Mouse (Mus musculus) lung, adult 2 months (tissue): ENCODE data around the gene Psme4. TPM values are rescaled to one million over a fixed set of nuclear protein-coding genes. Genes with fewer than 3 reads are reported as not detected.
"Not testable (repeated sequence)": the region's sequence is repeated elsewhere in the genome, so short reads cannot be mapped to it uniquely, and the experiment has no call there.

Experiments used
- DNase-seq: peaks from one replicate; pipeline ENCODE4 v3.0.0; 2022
- H3K4me1 ChIP-seq: fragments of 200-500 bp; 2 replicates; pipeline ENCODE4 v1.6.1; 2011; ENCODE audit warnings: low read length; ENCODE audit not compliant: control insufficient read depth, insufficient read depth
- H3K4me3 ChIP-seq: fragments of 200-500 bp; replicated peaks from 2 replicates; pipeline ENCODE3; 2011; ENCODE audit warnings: low read depth, mild to moderate bottlenecking, control low read depth, low read length; ENCODE audit errors: extremely low read depth
- CTCF ChIP-seq: fragments of 200-500 bp; IDR thresholded peaks from 2 replicates; pipeline ENCODE4 v1.5.1; 2011; ENCODE audit warnings: mild to moderate bottlenecking, low read length, control low read depth; ENCODE audit not compliant: insufficient read depth
- POLR2A ChIP-seq: fragments of 200-500 bp; IDR thresholded peaks from 2 replicates; pipeline ENCODE4 v1.6.1; 2011; ENCODE audit warnings: low read depth, mild to moderate bottlenecking, control low read depth, low read length, borderline replicate concordance; ENCODE audit errors: extremely low read depth
- WGBS: fragments of 180-500 bp; shearing (Covaris S2); methylation state at CpG from one replicate; pipeline ENCODE4 v1.1.7; 2018; 5-methylcytosine and 5-hydroxymethylcytosine counted together
- polyA plus RNA-seq: library from polyadenylated mRNA; depleted of rRNA; stranded (reverse); fragments of >200 nt; gene quantifications from 2 replicates; pipeline ENCODE4 v1.2.3, GENCODE M21; 2012; rRNA removed

Gene Psme4
- 5.4 and 11.1 TPM in 2 replicates for polyA plus RNA-seq

- peak; percentile 87; the same call in 1 of the 2 replicates for TF ChIP-seq POLR2A
- no peak for TF ChIP-seq CTCF
- peak; percentile 94 for DNase-seq
- peaks cover 5% of the 10 kb centered on the region for H3K4me1 ChIP-seq
- 2% methylated on average over 36 of the region's 43 CpGs for WGBS
- peak within 1 kb of the TSS; percentile 99 for H3K4me3 ChIP-seq
Observed at GRCm38 (mm10) chr11:30771267-30771903, at the start of gene Psme4. Psme4 (plus strand) TSS chr11:30771726.

- DNase-seq: no peak
- H3K4me3 ChIP-seq: no peak overlapping the region
- TF ChIP-seq POLR2A (no peak), CTCF (no peak)
- WGBS: 52% methylated on average over 5 of the region's 5 CpGs
- no peaks in the 10 kb centered on the region for H3K4me1 ChIP-seq
Observed at GRCm38 (mm10) chr11:30723438-30723837, 48.1 kb upstream of the Psme4 start.

GRCm38 (mm10) chr11:30730721-30731120 lies 40.8 kb upstream of the Psme4 start:
- H3K4me1 ChIP-seq: no peaks in the 10 kb centered on the region
- no peak for TF ChIP-seq CTCF
- no peak for TF ChIP-seq POLR2A
- DNase-seq: no peak
- no peak overlapping the region for H3K4me3 ChIP-seq

GRCm38 (mm10) chr11:30733376-30733775 lies 38.1 kb upstream of the Psme4 start:
- TF ChIP-seq CTCF: no peak
- no peak for TF ChIP-seq POLR2A
- Histone ChIP-seq H3K4me1 (no peaks in the 10 kb centered on the region), H3K4me3 (no peak overlapping the region)
- DNase-seq: no peak

- TF ChIP-seq CTCF: no peak
- TF ChIP-seq POLR2A: no peak
- no peak overlapping the region for H3K4me3 ChIP-seq
- DNase-seq: no peak
- H3K4me1 ChIP-seq: no peaks in the 10 kb centered on the region
Observed at GRCm38 (mm10) chr11:30743991-30744390, 27.5 kb upstream of the Psme4 start.

GRCm38 (mm10) chr11:30748938-30749337 lies 22.6 kb upstream of the Psme4 start:
- Histone ChIP-seq H3K4me3 (no peak overlapping the region), H3K4me1 (no peaks in the 10 kb centered on the region)
- TF ChIP-seq POLR2A: no peak
- no peak for TF ChIP-seq CTCF
- 89% methylated on average over 3 of the region's 3 CpGs for WGBS
- DNase-seq: no peak

GRCm38 (mm10) chr11:30749587-30749986 lies 21.9 kb upstream of the Psme4 start:
- no peak for TF ChIP-seq POLR2A
- no peak for TF ChIP-seq CTCF
- Histone ChIP-seq H3K4me3 (no peak overlapping the region), H3K4me1 (no peaks in the 10 kb centered on the region)
- DNase-seq: no peak
- WGBS: 64% methylated on average over 3 of the region's 3 CpGs

GRCm38 (mm10) chr11:30750039-30750823 lies 21.3 kb upstream of the Psme4 start:
- H3K4me1 ChIP-seq: peaks cover 1% of the 10 kb centered on the region
- no peak for DNase-seq

GRCm38 (mm10) chr11:30752956-30753355 lies 18.6 kb upstream of the Psme4 start:
- DNase-seq: no peak
- 66% methylated on average over 3 of the region's 3 CpGs for WGBS
- H3K4me1 ChIP-seq: peaks cover 4% of the 10 kb centered on the region
- H3K4me3 ChIP-seq: no peak overlapping the region
- TF ChIP-seq CTCF (no peak), POLR2A (no peak)

More at GRCm38 (mm10) chr11:30750039-30750823, 21.3 kb upstream of the Psme4 start:
- H3K4me3 ChIP-seq: no peak overlapping the region
- WGBS: 69% methylated on average over 3 of the region's 3 CpGs
- TF ChIP-seq POLR2A: no peak
- TF ChIP-seq CTCF: no peak

- not testable (repeated sequence) for DNase-seq, H3K4me3 ChIP-seq, H3K4me1 ChIP-seq
- 76% methylated on average over 4 of the region's 4 CpGs for whole genome bisulfite sequencing
Observed at GRCm38 (mm10) chr11:30754486-30754854, 17.1 kb upstream of the Psme4 start.
